Mouse (Mus musculus): ENCODE data around the gene Rpusd1. TPM values are rescaled to one million over a fixed set of nuclear protein-coding genes. Genes with fewer than 3 reads are reported as not detected.

Rpusd1 gene
- polyA plus RNA-seq, 1 experiment from 2014 or later, result 14.9 TPM

DNA sequence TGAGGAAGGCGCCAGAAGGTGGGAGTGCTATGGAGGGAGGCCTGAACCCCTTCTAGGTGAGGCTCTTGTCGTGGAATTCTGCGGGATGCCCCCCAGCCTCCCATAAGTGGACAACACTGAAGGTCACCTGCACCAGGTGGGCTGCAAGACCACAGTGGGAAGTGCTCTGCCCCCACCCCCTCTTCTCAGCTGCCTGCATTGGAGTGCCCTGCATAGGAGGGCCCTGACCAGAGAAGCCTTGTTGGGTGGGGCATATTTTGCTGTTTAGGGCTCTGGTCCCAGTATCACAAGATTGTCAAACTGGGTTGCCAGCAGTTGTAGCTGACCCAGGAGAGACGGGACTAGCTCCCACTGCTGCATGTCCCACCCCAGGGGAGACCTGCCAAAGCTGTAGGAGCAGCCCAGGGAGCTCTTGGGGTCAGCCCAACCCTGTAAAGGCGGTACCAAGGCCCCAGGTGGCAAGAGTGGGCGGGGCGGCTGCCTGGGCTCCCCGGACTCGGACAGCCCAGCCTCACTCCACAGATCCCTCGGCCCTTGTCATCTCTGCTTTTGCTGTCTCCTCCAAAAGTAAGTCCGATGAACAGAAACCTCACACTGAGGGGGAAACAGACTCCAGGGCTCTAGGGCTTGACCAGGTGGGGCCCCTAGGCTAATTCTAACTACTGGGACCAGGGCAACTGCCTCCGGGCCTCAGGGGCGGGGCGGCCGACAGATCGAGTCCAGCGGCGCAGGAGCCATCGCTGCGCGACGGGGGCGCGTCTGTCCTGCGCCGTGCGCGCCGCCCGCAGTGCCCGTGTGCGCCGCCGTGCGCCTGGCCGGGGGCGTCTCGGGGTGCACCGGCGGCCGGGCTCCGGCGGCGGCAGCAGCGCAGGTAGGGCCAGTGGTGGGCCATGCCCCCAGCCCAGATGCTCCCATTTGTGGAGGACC lies 10.5 kb upstream of the Rpusd1 start, which contains the start of gene Gng13:
Gng13 (plus strand) TSS at position 461 of the 927 bp plus-strand sequence.
- ATAC-seq (replicated peaks; ENCODE audit: low FRiP score, low read depth), result peak; percentile 38
- Histone ChIP-seq H3K4me1 (replicated peaks; ENCODE audit: insufficient read depth, low read length) (0 out of 2 replicates have a peak, but pooled peaks cover 8% of the 10 kb centered on the region), H3K27me3 (ENCODE audit: insufficient read depth, low read length) (0 out of 2 replicates have a peak, but pooled peaks cover 4% of the 10 kb centered on the region), H3K9ac (ENCODE audit: low read depth, low read length) (peak within 1 kb of the TSS; percentile 28), H3K4me2 (ENCODE audit: low read length) (peak within 1 kb of the TSS; percentile 81), H3K36me3 (ENCODE audit: insufficient read depth, low read length) (0 out of 2 replicates have a peak, but pooled peaks cover 4% of the 10 kb centered on the region), H3K9me3 (replicated peaks; ENCODE audit: low read length) (no peaks in the 10 kb centered on the region), H3K27ac (no peak within 1 kb of the TSS), H3K4me3 (replicated peaks; ENCODE audit: low read depth, low read length) (peak within 1 kb of the TSS; percentile 34)
- 2% methylated on average over 32 of the region's 45 CpGs for WGBS
- TF ChIP-seq CTCF (IDR thresholded peaks at IDR 0.05; ENCODE audit: low read depth), result no peak
- DNase-seq (ENCODE audit: low spot score), result no peak

DNA sequence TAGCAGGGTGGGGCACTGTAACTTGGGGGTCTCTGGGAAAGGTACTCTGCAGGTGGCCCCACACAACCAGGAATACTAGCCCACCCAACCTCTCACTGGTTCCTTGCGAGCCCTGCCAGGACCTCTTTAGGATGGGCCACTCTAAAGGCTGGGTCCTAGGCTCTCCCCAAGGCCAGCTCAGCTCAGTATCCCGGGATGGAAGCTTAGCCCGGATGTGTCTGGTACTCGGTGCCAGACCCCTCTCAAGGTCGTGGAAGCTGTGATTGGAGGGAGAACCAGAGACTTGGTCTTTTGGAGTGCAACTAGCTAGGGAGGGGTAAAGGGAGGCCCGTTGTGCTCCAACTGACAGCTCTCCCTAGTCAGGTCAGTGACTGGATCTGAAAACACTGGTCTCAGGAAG lies 9.8 kb upstream of the Rpusd1 start:
- Histone ChIP-seq H3K36me3 (ENCODE audit: insufficient read depth, low read length) (0 out of 2 replicates have a peak, but pooled peaks cover 4% of the 10 kb centered on the region), H3K27me3 (ENCODE audit: insufficient read depth, low read length) (0 out of 2 replicates have a peak, but pooled peaks cover 4% of the 10 kb centered on the region), H3K4me1 (replicated peaks; ENCODE audit: insufficient read depth, low read length) (0 out of 2 replicates have a peak, but pooled peaks cover 8% of the 10 kb centered on the region), H3K4me3 (replicated peaks; ENCODE audit: low read depth, low read length) (peak overlapping the region; percentile 34), H3K27ac (no peak overlapping the region), H3K9me3 (replicated peaks; ENCODE audit: low read length) (no peaks in the 10 kb centered on the region), H3K4me2 (ENCODE audit: low read length) (peak overlapping the region; percentile 81), H3K9ac (ENCODE audit: low read depth, low read length) (peak overlapping the region; percentile 28; the same call in 1 of the 2 replicates)
- ATAC-seq (replicated peaks; ENCODE audit: low FRiP score, low read depth) (0 out of 2 replicates have a peak, but pooled peaks have one; percentile 27), DNase-seq (ENCODE audit: low spot score) (no peak)
- WGBS, result 8% methylated on average over 6 of the region's 6 CpGs
- TF ChIP-seq CTCF (IDR thresholded peaks at IDR 0.05; ENCODE audit: low read depth), result no peak

DNA sequence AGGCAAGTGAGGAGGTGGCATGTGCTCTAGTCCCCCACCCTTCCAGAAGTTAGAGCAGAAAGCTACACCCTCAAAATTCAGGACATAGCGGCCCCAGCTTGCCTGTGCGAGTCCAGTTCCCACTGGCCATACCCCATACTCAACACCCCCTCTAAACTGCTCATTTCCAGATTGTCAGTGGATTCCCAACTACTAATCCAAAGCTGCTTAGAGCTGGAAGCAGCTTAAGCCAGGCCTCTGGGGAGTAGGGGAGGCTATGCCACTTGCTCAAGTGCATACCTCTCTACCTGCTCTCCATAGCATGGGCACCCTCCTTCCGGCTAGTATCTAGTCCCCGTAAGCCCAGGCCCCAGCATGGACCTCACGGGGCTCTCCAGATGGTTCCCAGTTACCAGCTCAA lies 6.0 kb upstream of the Rpusd1 start:
- Histone ChIP-seq H3K9ac (ENCODE audit: low read depth, low read length) (no peak overlapping the region), H3K9me3 (replicated peaks; ENCODE audit: low read length) (no peaks in the 10 kb centered on the region), H3K4me2 (ENCODE audit: low read length) (no peak overlapping the region), H3K4me1 (replicated peaks; ENCODE audit: insufficient read depth, low read length) (peaks cover 9% of the 10 kb centered on the region; the same call in 1 of the 2 replicates), H3K4me3 (replicated peaks; ENCODE audit: low read depth, low read length) (no peak overlapping the region), H3K27ac (no peak overlapping the region), H3K36me3 (ENCODE audit: insufficient read depth, low read length) (0 out of 2 replicates have a peak, but pooled peaks cover 4% of the 10 kb centered on the region), H3K27me3 (ENCODE audit: insufficient read depth, low read length) (0 out of 2 replicates have a peak, but pooled peaks cover 4% of the 10 kb centered on the region)
- no peak for TF ChIP-seq CTCF (IDR thresholded peaks at IDR 0.05; ENCODE audit: low read depth)
- no peak for ATAC-seq (replicated peaks; ENCODE audit: low FRiP score, low read depth)
- DNase-seq (ENCODE audit: low spot score), result no peak
- WGBS, result 95% methylated on average over 5 of the region's 5 CpGs

DNA sequence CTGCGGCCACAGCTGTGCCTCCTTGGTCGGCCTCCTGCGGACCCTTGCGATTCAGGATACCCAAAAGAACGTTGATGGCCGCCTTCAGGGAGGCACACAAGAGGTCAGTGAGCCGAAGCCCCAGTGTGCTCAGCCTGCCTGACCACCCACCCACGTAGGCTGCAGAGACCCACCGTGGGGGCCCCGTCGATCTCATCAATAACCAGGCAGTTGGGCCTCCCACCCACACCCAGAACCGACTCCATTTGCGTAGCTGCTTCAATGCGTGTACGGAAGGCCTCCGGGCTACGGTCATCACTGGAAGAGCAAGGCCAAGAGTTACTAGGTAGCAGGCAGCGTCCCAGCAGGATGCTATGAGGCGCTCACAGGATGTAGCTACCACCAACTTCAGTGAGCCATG lies 4.0 kb upstream of the Rpusd1 start:
- WGBS, result 96% methylated on average over 19 of the region's 19 CpGs

DNA sequence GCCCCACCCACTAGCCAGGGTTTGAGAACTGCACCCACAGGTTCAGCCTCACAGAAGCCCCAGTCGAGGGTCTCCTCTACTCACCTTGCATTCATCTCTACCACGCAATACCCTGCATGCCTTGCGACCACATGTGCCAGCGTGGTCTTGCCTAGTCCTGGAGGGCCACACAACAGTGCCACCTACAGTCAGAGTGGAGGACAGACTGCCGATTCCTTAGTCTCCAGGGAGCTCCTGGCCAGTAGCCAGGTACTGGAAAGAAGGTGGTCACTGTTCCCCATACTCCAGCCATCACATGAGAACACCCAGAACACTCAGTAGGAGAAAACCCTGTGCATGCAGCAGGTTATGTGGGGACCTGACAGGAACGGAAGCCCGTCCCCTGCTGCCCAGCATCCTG lies 3.6 kb upstream of the Rpusd1 start:
- Histone ChIP-seq H3K27me3 (ENCODE audit: insufficient read depth, low read length) (no peaks in the 10 kb centered on the region), H3K27ac (no peak overlapping the region), H3K4me3 (replicated peaks; ENCODE audit: low read depth, low read length) (no peak overlapping the region), H3K36me3 (ENCODE audit: insufficient read depth, low read length) (0 out of 2 replicates have a peak, but pooled peaks cover 4% of the 10 kb centered on the region), H3K9ac (ENCODE audit: low read depth, low read length) (no peak overlapping the region), H3K4me2 (ENCODE audit: low read length) (no peak overlapping the region), H3K4me1 (replicated peaks; ENCODE audit: insufficient read depth, low read length) (peaks cover 17% of the 10 kb centered on the region), H3K9me3 (replicated peaks; ENCODE audit: low read length) (no peaks in the 10 kb centered on the region)
- TF ChIP-seq CTCF (IDR thresholded peaks at IDR 0.05; ENCODE audit: low read depth), result peak; percentile 42; the same call in 1 of the 2 replicates
- no peak for ATAC-seq (replicated peaks; ENCODE audit: low FRiP score, low read depth)
- 82% methylated on average over 7 of the region's 7 CpGs for WGBS
- DNase-seq (ENCODE audit: low spot score), result no peak

More for the DNA sequence above, 4.0 kb upstream of the Rpusd1 start:
- no peak overlapping the region for H3K4me3 ChIP-seq (replicated peaks; ENCODE audit: low read depth, low read length)
- H3K9me3 ChIP-seq (replicated peaks; ENCODE audit: low read length), result no peaks in the 10 kb centered on the region
- H3K36me3 ChIP-seq (ENCODE audit: insufficient read depth, low read length), result 0 out of 2 replicates have a peak, but pooled peaks cover 4% of the 10 kb centered on the region
- ATAC-seq (replicated peaks; ENCODE audit: low FRiP score, low read depth) (no peak), DNase-seq (ENCODE audit: low spot score) (no peak)
- H3K27me3 ChIP-seq (ENCODE audit: insufficient read depth, low read length), result no peaks in the 10 kb centered on the region
- no peak overlapping the region for H3K27ac ChIP-seq
- H3K4me2 ChIP-seq (ENCODE audit: low read length), result no peak overlapping the region
- no peak overlapping the region for H3K9ac ChIP-seq (ENCODE audit: low read depth, low read length)
- H3K4me1 ChIP-seq (replicated peaks; ENCODE audit: insufficient read depth, low read length), result peaks cover 14% of the 10 kb centered on the region
- no peak for TF ChIP-seq CTCF (IDR thresholded peaks at IDR 0.05; ENCODE audit: low read depth)

DNA sequence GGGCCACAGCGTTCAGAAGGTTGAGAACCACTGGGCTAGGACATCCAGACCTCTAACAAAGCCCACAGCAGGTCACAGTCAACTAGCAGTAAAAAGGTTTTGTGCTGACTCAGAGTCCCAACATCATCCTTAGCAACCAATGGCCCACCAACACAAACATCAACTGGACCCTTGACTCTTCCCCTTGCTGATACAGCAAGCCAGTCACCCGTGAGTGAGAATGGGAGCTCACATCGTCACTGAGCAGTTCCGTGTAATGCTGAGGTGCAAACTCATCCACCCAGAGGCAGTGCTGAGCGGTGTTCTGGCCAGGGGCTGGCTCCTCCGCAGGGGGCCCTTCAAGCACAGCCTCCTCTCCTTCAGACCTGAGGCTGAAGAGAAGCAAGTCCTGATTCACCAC lies 2.2 kb upstream of the Rpusd1 start:
- Histone ChIP-seq H3K9me3 (replicated peaks; ENCODE audit: low read length) (no peaks in the 10 kb centered on the region), H3K27ac (no peak overlapping the region), H3K4me1 (replicated peaks; ENCODE audit: insufficient read depth, low read length) (peaks cover 17% of the 10 kb centered on the region), H3K27me3 (ENCODE audit: insufficient read depth, low read length) (no peaks in the 10 kb centered on the region), H3K36me3 (ENCODE audit: insufficient read depth, low read length) (0 out of 2 replicates have a peak, but pooled peaks cover 4% of the 10 kb centered on the region), H3K4me3 (replicated peaks; ENCODE audit: low read depth, low read length) (no peak overlapping the region), H3K4me2 (ENCODE audit: low read length) (no peak overlapping the region), H3K9ac (ENCODE audit: low read depth, low read length) (no peak overlapping the region)
- WGBS, result 85% methylated on average over 6 of the region's 6 CpGs
- TF ChIP-seq CTCF (IDR thresholded peaks at IDR 0.05; ENCODE audit: low read depth), result no peak
- ATAC-seq (replicated peaks; ENCODE audit: low FRiP score, low read depth) (no peak), DNase-seq (ENCODE audit: low spot score) (no peak)

Data from kidney, postnatal 0 days (tissue).